Mouse (Mus musculus) testis, adult 2 months (tissue): ENCODE measurements at regions not wholly inside any gene's neighbourhood (a gene's known extent, or its start where the extent isn't known, plus 50 kb on each side); places are given as distances from the start of the nearest gene placed in this dataset.

Experiments used
- CTCF ChIP-seq: fragments of 200-500 bp; IDR thresholded peaks from 2 replicates; pipeline ENCODE4 v1.5.1; 2012; ENCODE audit warnings: low read depth, mild to moderate bottlenecking, inconsistent platforms, low read length, moderate library complexity; ENCODE audit not compliant: control insufficient read depth, insufficient read depth, insufficient replicate concordance
- POLR2A ChIP-seq: fragments of 200-500 bp; IDR thresholded peaks from 2 replicates; pipeline ENCODE4 v1.6.1; 2012; ENCODE audit warnings: low read depth, mild to moderate bottlenecking, inconsistent platforms, low read length, moderate library complexity; ENCODE audit not compliant: control insufficient read depth

DNA sequence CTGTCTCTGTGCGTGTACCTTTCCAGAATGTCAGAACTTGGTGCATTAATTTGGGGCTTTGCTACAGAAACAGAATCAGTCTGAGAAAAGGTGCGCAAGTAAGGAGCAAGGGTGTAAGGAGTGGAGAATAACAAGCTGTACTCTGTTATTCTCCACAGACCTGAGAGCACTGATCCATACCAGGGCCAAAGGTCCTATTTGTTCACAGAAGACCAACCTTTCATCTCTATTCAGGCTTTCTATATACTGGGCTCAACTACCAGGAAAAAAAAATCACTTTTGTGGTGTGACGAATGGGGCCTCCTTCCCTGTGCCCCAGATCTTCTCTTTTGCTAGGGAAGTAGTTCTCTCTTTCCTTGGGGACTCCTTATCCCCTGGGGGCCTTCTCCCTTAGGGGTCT, 210.8 kb upstream of the Irx2 start:
- TF ChIP-seq CTCF (no peak), POLR2A (no peak)
